Mouse (Mus musculus) ES-CJ7 (cell line): ENCODE measurements at regions not wholly inside any gene's neighbourhood (a gene's known extent, or its start where the extent isn't known, plus 50 kb on each side); places are given as distances from the start of the nearest gene placed in this dataset.

Source experiments
- DNase-seq: peaks from one replicate; pipeline ENCODE4 v3.0.0; 2011; ENCODE audit warnings: low read depth, low spot score

- no peak for DNase-seq
Observed at GRCm38 (mm10) chr10:42131798-42132197, 113.6 kb upstream of the Armc2 start.

- no peak for DNase-seq
Observed at GRCm38 (mm10) chr10:42131298-42131697, 113.1 kb upstream of the Armc2 start.

DNA sequence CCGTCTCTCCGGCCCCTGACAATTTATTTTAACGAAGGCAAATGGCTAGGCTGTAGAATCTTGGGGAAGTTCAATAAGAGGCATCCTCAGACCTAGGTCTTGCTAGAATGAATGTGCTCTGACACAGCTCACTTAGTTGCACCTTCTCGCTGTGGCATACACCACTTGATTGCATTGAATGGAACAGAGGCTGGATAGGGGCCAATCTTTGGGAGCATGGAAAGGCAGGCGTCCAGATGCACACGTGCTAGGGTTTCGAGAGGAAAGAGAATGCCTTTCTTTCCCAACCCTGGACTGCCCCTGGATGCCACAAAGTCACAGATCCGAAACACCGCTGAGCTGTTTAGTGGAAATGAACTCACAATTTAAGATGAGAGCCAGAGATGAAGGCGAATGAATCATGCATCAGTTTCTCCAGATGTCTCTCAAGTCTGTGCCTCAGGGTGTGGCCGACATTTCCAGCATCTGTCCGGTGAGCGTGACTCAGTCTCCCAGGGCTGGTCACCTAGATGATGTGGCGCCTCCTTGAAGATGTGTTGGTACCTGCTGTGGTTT is 109.7 kb upstream of the Armc2 start:
- DNase-seq = no peak

DNA sequence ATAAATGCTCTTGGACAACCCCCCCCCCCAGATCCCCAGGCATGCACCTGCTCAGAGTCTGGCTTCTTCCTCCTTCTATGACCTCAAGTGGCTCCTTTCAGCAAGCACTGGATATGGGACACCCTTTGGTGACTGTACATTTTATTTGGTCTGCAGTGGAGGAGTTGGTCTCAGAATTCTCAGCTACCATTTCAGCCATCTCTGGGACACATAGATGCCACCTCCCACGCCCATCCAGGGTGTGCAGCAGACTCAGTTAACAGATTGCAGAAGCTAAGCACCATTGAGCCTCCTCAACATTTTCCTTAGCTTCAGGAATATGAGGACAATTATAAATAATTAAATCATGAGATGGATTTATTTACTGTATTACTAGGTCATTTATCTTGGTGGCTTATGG is 108.6 kb upstream of the Armc2 start:
- DNase-seq = no peak

- no peak for DNase-seq
Observed at GRCm38 (mm10) chr10:42122768-42123635, 104.8 kb upstream of the Armc2 start.

- DNase-seq = no peak
Observed at GRCm38 (mm10) chr10:42121984-42122383, 103.7 kb upstream of the Armc2 start.

DNA sequence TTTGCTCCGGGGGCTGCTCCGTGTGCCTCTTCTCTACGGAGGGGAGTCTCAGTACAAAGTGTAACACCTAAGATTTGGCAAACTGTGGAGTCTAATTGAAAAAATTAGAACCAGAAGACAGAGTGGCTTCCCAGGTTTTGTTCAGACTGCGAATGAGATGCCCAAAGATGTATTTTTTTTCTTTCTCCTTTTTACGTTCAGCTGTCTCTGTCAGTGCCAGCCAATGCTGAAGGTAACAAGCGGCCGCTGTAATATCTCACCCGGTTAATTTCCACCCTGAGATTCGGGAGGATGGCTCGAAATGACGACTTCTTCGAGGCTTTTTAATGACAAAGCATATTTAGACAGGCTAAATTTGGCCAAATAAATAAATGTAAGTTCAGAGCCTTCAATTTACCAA is 101.1 kb upstream of the Armc2 start:
- DNase-seq = no peak

GRCm38 (mm10) chr10:42118361-42119188 is 100.3 kb upstream of the Armc2 start:
- no peak for DNase-seq

DNA sequence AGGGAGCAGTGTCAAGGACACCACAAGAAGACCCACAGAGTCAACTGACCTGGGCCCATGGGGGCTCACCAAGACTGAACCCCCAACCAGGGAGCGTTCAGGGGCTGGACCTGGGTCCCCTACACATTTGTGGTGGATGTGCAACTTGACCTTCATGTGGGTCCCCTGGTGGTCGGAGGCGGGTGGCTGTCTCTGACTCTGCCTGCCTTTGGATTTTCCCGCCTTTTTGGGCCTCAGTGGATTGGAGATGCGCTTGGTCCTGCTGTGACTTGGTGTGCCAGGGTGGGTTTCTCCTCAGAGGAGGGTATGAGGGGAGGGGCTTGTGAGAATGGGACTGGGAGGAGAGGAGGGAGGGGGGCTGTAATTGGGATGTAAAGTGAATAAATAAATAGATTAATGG is 99.3 kb upstream of the Armc2 start:
- DNase-seq = no peak

DNA sequence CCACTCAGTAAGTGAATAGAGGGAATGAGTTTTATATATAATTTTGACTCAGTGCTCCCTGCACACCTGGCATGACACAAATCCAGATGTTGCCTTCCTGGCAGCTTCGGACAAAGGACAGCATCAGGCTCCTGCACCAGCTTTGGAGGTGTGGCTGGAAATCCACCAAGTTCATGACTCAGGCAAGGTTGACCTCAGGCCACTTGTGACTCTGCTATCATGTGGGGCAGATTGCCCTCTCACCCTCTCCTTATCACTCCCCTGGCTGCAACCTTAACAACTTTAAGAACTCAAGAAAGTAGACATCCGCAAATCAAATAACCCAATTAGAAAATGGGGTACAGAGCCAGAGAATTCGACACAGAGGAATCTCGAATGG is 97.7 kb upstream of the Armc2 start:
- DNase-seq = no peak

DNA sequence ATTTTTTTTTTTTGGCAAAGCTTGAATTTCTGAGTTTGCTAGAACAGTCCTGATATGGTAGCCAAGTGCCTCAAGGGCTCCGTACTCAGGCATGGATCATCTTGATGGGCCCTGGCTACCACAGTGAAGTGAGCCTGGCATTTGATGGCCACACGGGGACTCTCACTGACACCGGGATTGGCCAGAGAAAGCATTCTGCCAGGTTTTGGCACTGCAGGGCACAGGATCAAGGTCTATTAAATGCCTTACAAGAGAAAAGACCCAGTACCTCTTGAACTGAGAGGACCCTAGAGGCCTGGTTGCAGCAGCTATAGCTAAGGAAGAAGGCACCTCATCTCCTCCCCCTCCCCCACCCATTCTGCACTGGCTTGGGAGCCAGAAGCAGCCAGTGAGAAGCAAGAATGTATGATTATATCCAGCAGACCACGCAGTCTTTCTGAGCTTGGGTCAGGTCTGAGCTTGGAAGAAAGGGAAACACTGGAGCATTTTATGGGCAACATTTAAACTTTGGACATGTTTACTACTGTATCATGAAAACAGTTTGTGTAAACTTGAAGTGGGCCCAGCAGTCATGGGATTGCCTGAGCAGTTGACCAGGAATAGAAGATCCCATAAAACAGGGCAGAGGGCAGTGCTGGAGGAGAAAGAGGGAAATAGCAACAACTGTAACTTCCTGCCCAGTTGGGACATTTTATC is 97.1 kb upstream of the Armc2 start:
- DNase-seq = no peak

DNA sequence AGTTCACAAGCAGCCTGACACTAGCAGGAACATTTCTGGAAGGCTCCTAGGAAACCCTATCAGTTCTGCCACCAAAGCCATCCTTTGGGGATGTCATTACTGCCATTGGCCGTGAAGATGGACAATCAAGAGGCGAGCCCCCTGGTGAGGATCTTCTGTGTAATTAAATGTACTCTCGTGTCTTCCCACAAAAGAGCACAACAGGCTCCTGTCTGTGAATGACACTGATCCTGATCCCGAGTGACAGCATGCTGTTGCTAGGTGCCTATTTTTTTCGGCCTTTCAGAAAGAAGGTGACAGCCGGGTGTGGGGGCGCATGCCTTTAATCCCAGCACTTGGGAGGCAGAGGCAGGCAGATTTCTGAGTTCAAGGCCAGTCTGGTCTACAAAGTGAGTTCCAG is 92.5 kb upstream of the Armc2 start:
- DNase-seq = no peak

DNA sequence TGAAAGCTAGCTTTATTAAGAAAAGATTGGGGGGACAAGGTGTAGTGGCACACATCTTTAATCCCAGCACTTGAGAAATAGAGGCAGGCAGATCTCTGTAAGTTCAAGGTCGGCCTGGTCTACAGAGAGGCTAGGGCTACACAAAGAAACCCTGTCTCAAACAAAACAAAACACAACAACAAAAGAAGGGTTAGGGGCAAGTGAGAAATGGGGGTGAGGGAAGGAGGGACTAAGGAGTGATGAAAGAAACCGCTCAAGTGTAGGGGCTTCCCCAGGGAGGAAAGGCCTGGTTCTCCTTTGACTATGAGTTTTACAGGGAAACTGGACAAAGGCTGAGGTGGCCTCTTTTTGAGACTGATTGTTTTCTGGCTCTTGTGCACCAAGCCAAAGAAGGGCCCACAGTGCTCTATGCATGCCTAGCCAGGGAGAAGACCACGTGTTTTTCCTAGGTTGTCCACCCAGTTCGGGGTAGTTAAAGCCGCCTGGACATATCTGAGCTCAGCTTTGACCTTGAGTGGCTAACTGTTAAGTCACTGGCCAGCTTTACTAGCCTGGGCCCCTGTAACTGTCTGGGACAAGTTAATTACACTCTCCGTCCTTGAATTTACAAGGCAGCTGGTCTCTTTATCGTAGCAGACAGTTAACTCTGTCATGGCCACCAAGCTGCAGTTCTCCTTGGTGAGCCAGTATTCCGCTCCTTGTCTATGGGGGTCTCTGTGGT is 90.2 kb upstream of the Armc2 start:
- peak; percentile 67 for DNase-seq

DNA sequence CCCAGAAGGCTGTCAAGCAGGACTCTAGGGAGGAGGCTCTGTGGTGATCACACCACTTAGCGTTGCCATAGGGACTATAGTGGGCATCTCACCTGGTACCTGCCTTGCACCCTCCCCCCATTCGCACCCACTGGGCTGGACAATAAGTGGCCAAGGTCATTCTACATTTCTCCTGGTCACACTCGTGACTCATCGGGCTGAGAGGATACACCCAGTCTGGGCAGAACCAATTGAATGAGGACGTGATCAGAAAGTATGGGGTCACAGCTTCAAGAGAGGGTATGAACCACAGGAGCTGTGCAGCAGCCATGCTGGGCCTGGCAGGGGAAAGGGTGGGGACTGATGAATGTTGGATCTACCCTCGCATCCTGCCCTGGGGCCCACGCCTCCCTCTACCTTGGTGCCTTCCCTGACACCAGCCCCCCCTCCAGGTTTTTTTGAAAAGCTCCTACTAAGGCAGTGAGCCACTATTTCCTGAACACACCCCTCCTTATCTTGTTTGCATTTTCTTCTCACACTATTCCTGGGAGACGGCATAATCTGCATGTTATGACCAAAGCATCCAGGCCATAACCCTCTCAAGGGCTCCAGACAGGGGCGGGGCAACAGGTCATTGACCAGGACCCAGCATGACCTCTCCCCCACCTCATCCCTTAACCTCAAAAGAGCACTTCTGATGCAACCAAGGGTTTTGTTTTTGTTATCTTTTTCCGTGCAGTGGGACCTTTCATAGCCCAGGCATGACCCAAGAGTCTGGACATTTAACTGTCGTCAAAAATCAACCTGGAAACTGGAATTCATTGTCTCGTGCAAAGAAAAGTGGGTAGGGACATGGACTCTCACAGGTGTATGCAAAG is 89.4 kb upstream of the Armc2 start:
- DNase-seq = peak; percentile 65

- DNase-seq = no peak
Observed at GRCm38 (mm10) chr10:42106611-42107010, 88.4 kb upstream of the Armc2 start.

DNA sequence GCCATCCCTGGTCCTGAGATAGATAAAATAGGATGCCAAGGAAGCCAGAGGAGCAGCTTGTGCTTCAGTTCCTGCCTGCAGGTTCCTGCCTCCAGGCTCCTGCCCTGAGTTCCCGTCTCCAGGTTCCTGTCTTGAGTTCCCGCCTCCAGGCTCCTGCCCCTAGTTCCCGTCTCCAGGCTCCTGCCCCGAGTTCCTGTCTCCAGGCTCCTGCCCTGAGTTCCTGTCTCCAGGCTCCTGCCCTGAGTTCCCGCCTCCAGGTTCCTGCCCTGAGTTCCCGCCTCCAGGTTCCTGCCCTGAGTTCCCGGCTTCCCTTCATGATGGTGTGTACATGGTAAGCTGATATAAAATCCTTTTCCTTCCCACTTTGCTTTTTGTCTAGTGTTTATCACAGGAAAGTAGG is 86.8 kb upstream of the Armc2 start:
- DNase-seq = peak; percentile 15

DNA sequence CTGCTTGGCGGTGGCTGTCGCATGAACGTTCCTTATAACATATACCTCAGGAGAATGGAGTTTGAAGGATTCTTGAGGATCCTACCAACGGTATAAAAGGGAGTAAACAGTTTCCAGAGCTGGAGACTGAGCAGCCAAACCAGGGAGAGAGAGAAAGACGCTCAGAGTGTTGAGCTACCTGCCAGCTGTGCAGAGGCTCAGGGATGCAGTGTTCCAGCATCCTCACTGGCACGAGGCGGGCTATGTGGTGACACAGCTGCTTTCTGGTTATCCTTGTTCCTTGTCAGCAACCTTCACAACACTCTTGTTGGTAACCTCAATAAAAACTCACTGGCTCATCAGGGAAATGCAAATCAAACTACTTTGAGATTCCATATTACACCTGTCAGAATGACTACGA is 84.1 kb upstream of the Armc2 start:
- DNase-seq = no peak

- DNase-seq = no peak
Observed at GRCm38 (mm10) chr10:42101096-42101495, 82.9 kb upstream of the Armc2 start.

DNA sequence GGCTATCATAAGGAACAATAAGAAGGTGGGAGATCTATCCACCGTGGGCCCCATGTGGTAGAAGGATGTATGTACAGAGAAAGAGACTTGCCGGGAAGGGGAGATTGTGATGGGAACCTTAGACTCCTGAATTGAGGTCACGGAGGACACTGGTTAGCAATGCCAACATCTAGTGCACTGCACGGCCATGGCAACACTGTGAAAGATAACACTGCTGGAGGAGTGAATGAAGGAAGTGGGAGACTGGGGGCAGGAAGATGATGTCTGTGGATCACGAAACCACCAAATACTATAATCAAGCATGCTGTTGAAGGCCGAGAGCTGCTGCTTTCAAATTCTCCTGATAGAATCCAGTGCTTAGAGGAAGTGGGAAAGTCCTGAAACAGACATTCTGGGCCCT is 78.7 kb upstream of the Armc2 start:
- no peak for DNase-seq

- no peak for DNase-seq
Observed at GRCm38 (mm10) chr10:42095986-42096385, 77.7 kb upstream of the Armc2 start.
